Mouse (Mus musculus) heart, embryonic 15.5 days (tissue): ENCODE data around the gene Hoxa10. TPM values are rescaled to one million over a fixed set of nuclear protein-coding genes. Genes with fewer than 3 reads are reported as not detected.
A peak's percentile ranks its signal among the peaks of the same experiment; 100 is the strongest.

Source experiments
- ATAC-seq: fragments of 200-750 bp; cut with Nextera tagmentation; replicated peaks from 2 replicates; pipeline ENCODE4 v1.8.0; 2017; ENCODE audit warnings: low read depth, moderate TSS enrichment; ENCODE audit not compliant: insufficient number of reproducible peaks, insufficient read depth, low FRiP score
- H3K27ac ChIP-seq: fragments of 300-500 bp; sonication (generic); 2 replicates; pipeline ENCODE4 v1.5.1; 2015; ENCODE audit warnings: mild to moderate bottlenecking, inconsistent platforms
- H3K27me3 ChIP-seq: fragments of 300-500 bp; sonication (generic); 2 replicates; pipeline ENCODE4 v1.6.1; 2015; ENCODE audit warnings: inconsistent platforms
- H3K36me3 ChIP-seq: fragments of 300-500 bp; sonication (generic); 2 replicates; pipeline ENCODE4 v1.6.1; 2015; ENCODE audit warnings: mild to moderate bottlenecking, inconsistent platforms
- H3K4me1 ChIP-seq: fragments of 300-500 bp; sonication (generic); replicated peaks from 2 replicates; pipeline ENCODE4 v1.6.1; 2015; ENCODE audit warnings: inconsistent platforms
- H3K4me2 ChIP-seq: fragments of 300-500 bp; sonication (generic); 2 replicates; pipeline ENCODE4 v1.6.1; 2015; ENCODE audit warnings: inconsistent platforms, mild to moderate bottlenecking, moderate library complexity
- H3K4me3 ChIP-seq: fragments of 300-500 bp; sonication (generic); 2 replicates; pipeline ENCODE4 v1.5.1; 2015; ENCODE audit warnings: mild to moderate bottlenecking, inconsistent platforms
- H3K9ac ChIP-seq: fragments of 300-500 bp; sonication (generic); 2 replicates; pipeline ENCODE4 v1.6.1; 2015; ENCODE audit warnings: mild to moderate bottlenecking, inconsistent platforms
- H3K9me3 ChIP-seq: fragments of 300-500 bp; sonication (generic); replicated peaks from 2 replicates; pipeline ENCODE4 v1.6.1; 2016; ENCODE audit warnings: inconsistent platforms
- WGBS: fragments of 180-500 bp; shearing (Covaris S2); methylation state at CpG from one replicate; pipeline ENCODE4 v1.1.7; 2015; ENCODE audit warnings: mixed read lengths; 5-methylcytosine and 5-hydroxymethylcytosine counted together
- microRNA counts: library from miRNA; unstranded; fragments of <30 nt; microRNA quantifications from one replicate; lab custom pipeline; 2016
- microRNA-seq: library from miRNA; unstranded; fragments of <30 nt; microRNA quantifications from one replicate; pipeline ENCODE4, GENCODE M21; 2016
- polyA plus RNA-seq: library from polyadenylated mRNA; unstranded; fragments of >200 nt; fragmentation: Nextera tagmentation; extraction: Ambion mirVana; gene quantifications from 2 replicates; pipeline ENCODE4 v1.2.1, GENCODE M21; 2015

The Hoxa10 gene
- polyA plus RNA-seq, 1 experiment from 2014 or later = 0.19 TPM

DNA sequence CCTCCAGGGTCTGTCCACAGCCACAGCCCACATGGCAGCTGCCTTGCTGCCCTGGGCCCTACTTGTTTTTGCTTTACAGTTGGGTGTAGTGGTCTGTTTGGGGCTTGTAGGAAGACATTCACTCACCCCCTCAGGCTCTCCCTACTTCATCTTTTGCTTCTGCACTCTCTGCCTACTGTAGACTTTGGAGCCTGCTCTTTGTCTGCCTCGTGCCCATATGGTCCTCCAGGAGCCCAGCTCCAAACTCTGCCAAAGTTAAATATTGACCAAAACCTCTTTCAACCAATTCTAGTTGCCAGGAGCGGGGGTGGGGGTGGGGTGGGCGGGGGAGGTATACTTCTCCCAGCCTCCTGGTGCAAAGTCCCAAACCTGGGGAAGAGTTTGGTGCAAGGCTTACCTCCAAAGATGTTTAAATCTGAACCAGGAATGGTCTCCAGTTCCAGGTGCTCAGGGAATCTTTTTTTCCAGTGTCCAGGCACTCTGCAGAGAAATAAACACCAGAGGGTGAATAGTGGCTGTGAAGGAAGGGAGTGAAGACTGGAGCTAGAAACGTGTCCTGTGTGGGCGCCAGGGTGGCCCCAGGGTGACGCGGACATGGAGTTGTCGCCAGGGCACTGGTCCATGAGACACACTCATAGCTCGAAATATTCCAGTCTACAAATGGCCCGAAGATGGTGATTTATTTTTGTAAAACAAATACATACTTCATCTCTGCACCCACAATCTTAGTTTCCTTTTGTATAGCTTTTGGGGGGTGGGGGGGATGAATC lies 57.2 kb downstream of the Hoxa10 start:
- peaks cover 4% of the 10 kb centered on the region; the same call in 1 of the 2 replicates for H3K4me1 ChIP-seq
- H3K9ac ChIP-seq = no peak overlapping the region
- no peak for ATAC-seq
- H3K27me3 ChIP-seq = peaks cover 100% of the 10 kb centered on the region
- no peak overlapping the region for H3K4me3 ChIP-seq
- no peaks in the 10 kb centered on the region for H3K36me3 ChIP-seq
- no peaks in the 10 kb centered on the region for H3K9me3 ChIP-seq
- H3K27ac ChIP-seq = no peak overlapping the region
- H3K4me2 ChIP-seq = no peak overlapping the region
- WGBS = 26% methylated on average over 10 of the region's 10 CpGs

GRCm38 (mm10) chr6:52182793-52183192 lies 57.9 kb downstream of the Hoxa10 start:
- 43% methylated on average over 1 of the region's 1 CpGs for WGBS
- H3K4me2 ChIP-seq = no peak overlapping the region
- no peak for ATAC-seq
- no peaks in the 10 kb centered on the region for H3K36me3 ChIP-seq
- H3K27me3 ChIP-seq = peaks cover 100% of the 10 kb centered on the region
- peaks cover 4% of the 10 kb centered on the region; the same call in 1 of the 2 replicates for H3K4me1 ChIP-seq
- H3K9me3 ChIP-seq = no peaks in the 10 kb centered on the region
- H3K27ac ChIP-seq = no peak overlapping the region
- no peak overlapping the region for H3K4me3 ChIP-seq
- no peak overlapping the region for H3K9ac ChIP-seq

DNA sequence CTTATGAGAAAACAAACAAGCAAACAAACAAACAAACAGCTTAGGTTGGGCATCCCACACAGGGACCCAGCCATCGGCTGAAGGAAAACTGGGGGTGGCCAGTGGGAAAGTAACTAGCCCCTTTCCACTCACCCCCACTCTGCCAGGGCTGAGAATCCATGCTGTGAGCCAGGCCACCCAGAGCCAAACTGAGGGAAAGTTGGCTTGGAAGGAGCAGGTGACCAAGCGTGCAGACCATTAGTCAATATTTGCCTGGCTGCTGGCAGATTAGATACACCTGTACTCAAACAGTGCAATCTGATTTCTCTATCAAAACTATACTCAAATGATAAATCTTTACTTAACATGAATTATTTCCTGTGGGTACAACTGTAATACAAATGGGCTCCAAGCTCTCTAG lies 58.6 kb downstream of the Hoxa10 start:
- Histone ChIP-seq H3K4me2 (no peak overlapping the region), H3K27ac (no peak overlapping the region), H3K36me3 (no peaks in the 10 kb centered on the region), H3K4me1 (peaks cover 4% of the 10 kb centered on the region; the same call in 1 of the 2 replicates), H3K9ac (no peak overlapping the region), H3K27me3 (peaks cover 100% of the 10 kb centered on the region), H3K4me3 (no peak overlapping the region), H3K9me3 (no peaks in the 10 kb centered on the region)
- ATAC-seq = no peak
- 47% methylated on average over 2 of the region's 2 CpGs for WGBS

MicroRNA genes within 50 kb of the gene (microRNA counts, 519-probe panel; counts per million panel counts)
- 1,395 counts per million, percentile 7 among the panel's probes with 10 or more counts for microRNA mmu-miR-196b (lab: Ali Mortazavi, UCI)

Small RNA genes within 50 kb of the gene (microRNA-seq; reads per million reads assigned to microRNA genes)
- 390 reads per million, percentile 70 among the genes with 10 or more reads in this experiment for gene Mir196b

Other genes with a start within 250 kb of the Hoxa10 start
- 13.5 and 21.8 TPM in 2 replicates for gene Skap2, start 228.3 kb downstream of the Hoxa10 start, polyA plus RNA-seq
- gene Hoxa1, start 82.5 kb downstream of the Hoxa10 start, polyA plus RNA-seq = 0.59 and 1.1 TPM in 2 replicates
- gene Hoxa2, start 76.0 kb downstream of the Hoxa10 start, polyA plus RNA-seq = 1.2 and 3.1 TPM in 2 replicates
- gene 5730596B20Rik, start 63.4 kb downstream of the Hoxa10 start, polyA plus RNA-seq = 0.33 and 0.68 TPM in 2 replicates
- 0.43 and 0.77 TPM in 2 replicates for gene Hoxa4, start 49.1 kb downstream of the Hoxa10 start, polyA plus RNA-seq
- 2.3 and 6.3 TPM in 2 replicates for gene Hoxa5, start 36.3 kb downstream of the Hoxa10 start, polyA plus RNA-seq
- gene Hoxa6, start 32.1 kb downstream of the Hoxa10 start, polyA plus RNA-seq = 0.27 TPM in 1 of 2 replicates, not detected in the other
- gene Hoxa3, start 27.5 kb downstream of the Hoxa10 start, polyA plus RNA-seq = 0.89 and 2.4 TPM in 2 replicates
- gene Gm28308, start 27.5 kb downstream of the Hoxa10 start, polyA plus RNA-seq = not detected in 2 replicates
- 0.54 and 1.4 TPM in 2 replicates for gene Hoxa7, start 19.0 kb downstream of the Hoxa10 start, polyA plus RNA-seq
- gene Hoxa9, start 9.8 kb downstream of the Hoxa10 start, polyA plus RNA-seq = 0.13 and 0.24 TPM in 2 replicates
- gene Hoxa11, start 5.0 kb upstream of the Hoxa10 start, polyA plus RNA-seq = 0.06 TPM in 1 of 2 replicates, not detected in the other
- gene Hoxa13, start 20.0 kb upstream of the Hoxa10 start, polyA plus RNA-seq = 0.09 TPM in 1 of 2 replicates, not detected in the other
- gene Evx1, start 72.6 kb upstream of the Hoxa10 start, polyA plus RNA-seq = 0.05 TPM in 1 of 2 replicates, not detected in the other